Mouse (Mus musculus): ENCODE measurements at regions not wholly inside any gene's neighbourhood (a gene's known extent, or its start where the extent isn't known, plus 50 kb on each side); places are given as distances from the start of the nearest gene placed in this dataset.

- H3K9me3 ChIP-seq (ENCODE audit: control insufficient read depth, low read length) = no peaks in the 10 kb centered on the region
- DNase-seq (ENCODE audit: low spot score) (no peak), ATAC-seq (replicated peaks; ENCODE audit: low FRiP score) (0 out of 2 replicates have a peak, but pooled peaks have one; percentile 27)
- H3K27me3 ChIP-seq (ENCODE audit: control insufficient read depth, insufficient read depth, low read length) = no peaks in the 10 kb centered on the region
- H3K4me1 ChIP-seq (replicated peaks; ENCODE audit: control insufficient read depth, insufficient read depth, low read length) = peaks cover 3% of the 10 kb centered on the region; the same call in 1 of the 2 replicates
- no peaks in the 10 kb centered on the region for H3K36me3 ChIP-seq (ENCODE audit: control insufficient read depth, insufficient read depth, low read length)
- H3K27ac ChIP-seq (ENCODE audit: low read depth, low read length) = no peak overlapping the region
- no peak overlapping the region for H3K4me2 ChIP-seq (ENCODE audit: low read depth, low read length, severe bottlenecking)
- WGBS = 79% methylated on average over 13 of the region's 13 CpGs
- H3K9ac ChIP-seq (ENCODE audit: low read length) = no peak overlapping the region
- no peak overlapping the region for H3K4me3 ChIP-seq (ENCODE audit: low read depth, low read length)
These were observed 2291.9 kb upstream of the Gm7489 start for GRCm38 (mm10) chr15:51592511-51593498.

- no peak overlapping the region for H3K4me3 ChIP-seq (ENCODE audit: low read depth, low read length)
- DNase-seq (ENCODE audit: low spot score) (no peak), ATAC-seq (replicated peaks; ENCODE audit: low FRiP score) (no peak)
- H3K36me3 ChIP-seq (ENCODE audit: control insufficient read depth, insufficient read depth, low read length) = no peaks in the 10 kb centered on the region
- 65% methylated on average over 5 of the region's 5 CpGs for WGBS
- no peaks in the 10 kb centered on the region for H3K9me3 ChIP-seq (ENCODE audit: control insufficient read depth, low read length)
- H3K9ac ChIP-seq (ENCODE audit: low read length) = no peak overlapping the region
- no peak overlapping the region for H3K4me2 ChIP-seq (ENCODE audit: low read depth, low read length, severe bottlenecking)
- H3K27me3 ChIP-seq (ENCODE audit: control insufficient read depth, insufficient read depth, low read length) = no peaks in the 10 kb centered on the region
- no peak overlapping the region for H3K27ac ChIP-seq (ENCODE audit: low read depth, low read length)
- peaks cover 3% of the 10 kb centered on the region; the same call in 1 of the 2 replicates for H3K4me1 ChIP-seq (replicated peaks; ENCODE audit: control insufficient read depth, insufficient read depth, low read length)
These were observed 2290.6 kb upstream of the Gm7489 start for GRCm38 (mm10) chr15:51594060-51594459.

GRCm38 (mm10) chr15:51595655-51596054, 2289.1 kb upstream of the Gm7489 start:
- no peak overlapping the region for H3K4me3 ChIP-seq (ENCODE audit: low read depth, low read length)
- ATAC-seq (replicated peaks; ENCODE audit: low FRiP score) (no peak), DNase-seq (ENCODE audit: low spot score) (no peak)
- no peak overlapping the region for H3K9ac ChIP-seq (ENCODE audit: low read length)
- H3K4me2 ChIP-seq (ENCODE audit: low read depth, low read length, severe bottlenecking) = no peak overlapping the region
- no peak overlapping the region for H3K27ac ChIP-seq (ENCODE audit: low read depth, low read length)
- 71% methylated on average over 1 of the region's 1 CpGs for WGBS
- H3K4me1 ChIP-seq (replicated peaks; ENCODE audit: control insufficient read depth, insufficient read depth, low read length) = peaks cover 3% of the 10 kb centered on the region; the same call in 1 of the 2 replicates
- no peaks in the 10 kb centered on the region for H3K9me3 ChIP-seq (ENCODE audit: control insufficient read depth, low read length)
- no peaks in the 10 kb centered on the region for H3K36me3 ChIP-seq (ENCODE audit: control insufficient read depth, insufficient read depth, low read length)
- no peaks in the 10 kb centered on the region for H3K27me3 ChIP-seq (ENCODE audit: control insufficient read depth, insufficient read depth, low read length)

- WGBS = 86% methylated on average over 3 of the region's 3 CpGs
- no peaks in the 10 kb centered on the region for H3K36me3 ChIP-seq (ENCODE audit: control insufficient read depth, insufficient read depth, low read length)
- no peak overlapping the region for H3K9ac ChIP-seq (ENCODE audit: low read length)
- no peaks in the 10 kb centered on the region for H3K27me3 ChIP-seq (ENCODE audit: control insufficient read depth, insufficient read depth, low read length)
- ATAC-seq (replicated peaks; ENCODE audit: low FRiP score) = no peak
- DNase-seq (ENCODE audit: low spot score) = no peak
- H3K9me3 ChIP-seq (ENCODE audit: control insufficient read depth, low read length) = no peaks in the 10 kb centered on the region
- no peak overlapping the region for H3K4me2 ChIP-seq (ENCODE audit: low read depth, low read length, severe bottlenecking)
- H3K27ac ChIP-seq (ENCODE audit: low read depth, low read length) = no peak overlapping the region
- H3K4me3 ChIP-seq (ENCODE audit: low read depth, low read length) = no peak overlapping the region
- H3K4me1 ChIP-seq (replicated peaks; ENCODE audit: control insufficient read depth, insufficient read depth, low read length) = 0 out of 2 replicates have a peak, but pooled peaks cover 1% of the 10 kb centered on the region
These were observed 2286.9 kb upstream of the Gm7489 start for GRCm38 (mm10) chr15:51597841-51598240.

GRCm38 (mm10) chr15:51601128-51601855, 2283.4 kb upstream of the Gm7489 start:
- Histone ChIP-seq H3K9ac (ENCODE audit: low read length) (no peak overlapping the region), H3K36me3 (ENCODE audit: control insufficient read depth, insufficient read depth, low read length) (no peaks in the 10 kb centered on the region), H3K4me1 (replicated peaks; ENCODE audit: control insufficient read depth, insufficient read depth, low read length) (no peaks in the 10 kb centered on the region), H3K4me3 (ENCODE audit: low read depth, low read length) (no peak overlapping the region), H3K27ac (ENCODE audit: low read depth, low read length) (no peak overlapping the region), H3K27me3 (ENCODE audit: control insufficient read depth, insufficient read depth, low read length) (no peaks in the 10 kb centered on the region), H3K9me3 (ENCODE audit: control insufficient read depth, low read length) (no peaks in the 10 kb centered on the region), H3K4me2 (ENCODE audit: low read depth, low read length, severe bottlenecking) (no peak overlapping the region)
- DNase-seq (ENCODE audit: low spot score) (no peak), ATAC-seq (replicated peaks; ENCODE audit: low FRiP score) (no peak)
- 53% methylated on average over 10 of the region's 10 CpGs for WGBS

GRCm38 (mm10) chr15:51621455-51621854, 2263.3 kb upstream of the Gm7489 start:
- Histone ChIP-seq H3K4me2 (ENCODE audit: low read depth, low read length, severe bottlenecking) (no peak overlapping the region), H3K9ac (ENCODE audit: low read length) (no peak overlapping the region), H3K36me3 (ENCODE audit: control insufficient read depth, insufficient read depth, low read length) (no peaks in the 10 kb centered on the region), H3K4me1 (replicated peaks; ENCODE audit: control insufficient read depth, insufficient read depth, low read length) (no peaks in the 10 kb centered on the region), H3K4me3 (ENCODE audit: low read depth, low read length) (no peak overlapping the region), H3K27me3 (ENCODE audit: control insufficient read depth, insufficient read depth, low read length) (no peaks in the 10 kb centered on the region), H3K27ac (ENCODE audit: low read depth, low read length) (no peak overlapping the region), H3K9me3 (ENCODE audit: control insufficient read depth, low read length) (no peaks in the 10 kb centered on the region)
- WGBS = 89% methylated on average over 6 of the region's 6 CpGs
- ATAC-seq (replicated peaks; ENCODE audit: low FRiP score) = no peak
- no peak for DNase-seq (ENCODE audit: low spot score)

GRCm38 (mm10) chr15:51627463-51627862, 2257.2 kb upstream of the Gm7489 start:
- H3K27me3 ChIP-seq (ENCODE audit: control insufficient read depth, insufficient read depth, low read length) = no peaks in the 10 kb centered on the region
- H3K9ac ChIP-seq (ENCODE audit: low read length) = no peak overlapping the region
- no peaks in the 10 kb centered on the region for H3K4me1 ChIP-seq (replicated peaks; ENCODE audit: control insufficient read depth, insufficient read depth, low read length)
- H3K36me3 ChIP-seq (ENCODE audit: control insufficient read depth, insufficient read depth, low read length) = no peaks in the 10 kb centered on the region
- no peak for DNase-seq (ENCODE audit: low spot score)
- no peaks in the 10 kb centered on the region for H3K9me3 ChIP-seq (ENCODE audit: control insufficient read depth, low read length)
- H3K27ac ChIP-seq (ENCODE audit: low read depth, low read length) = no peak overlapping the region
- no peak for ATAC-seq (replicated peaks; ENCODE audit: low FRiP score)
- no peak overlapping the region for H3K4me3 ChIP-seq (ENCODE audit: low read depth, low read length)
- H3K4me2 ChIP-seq (ENCODE audit: low read depth, low read length, severe bottlenecking) = no peak overlapping the region
- WGBS = 87% methylated on average over 5 of the region's 5 CpGs

GRCm38 (mm10) chr15:51628518-51628917, 2256.2 kb upstream of the Gm7489 start:
- Histone ChIP-seq H3K4me3 (ENCODE audit: low read depth, low read length) (no peak overlapping the region), H3K27ac (ENCODE audit: low read depth, low read length) (no peak overlapping the region), H3K9me3 (ENCODE audit: control insufficient read depth, low read length) (no peaks in the 10 kb centered on the region), H3K9ac (ENCODE audit: low read length) (no peak overlapping the region), H3K27me3 (ENCODE audit: control insufficient read depth, insufficient read depth, low read length) (no peaks in the 10 kb centered on the region), H3K4me1 (replicated peaks; ENCODE audit: control insufficient read depth, insufficient read depth, low read length) (no peaks in the 10 kb centered on the region), H3K4me2 (ENCODE audit: low read depth, low read length, severe bottlenecking) (no peak overlapping the region), H3K36me3 (ENCODE audit: control insufficient read depth, insufficient read depth, low read length) (no peaks in the 10 kb centered on the region)
- no peak for DNase-seq (ENCODE audit: low spot score)
- ATAC-seq (replicated peaks; ENCODE audit: low FRiP score) = peak; percentile 79
- WGBS = 44% methylated on average over 4 of the region's 4 CpGs

All from forebrain, embryonic 11.5 days (tissue).